Mouse (Mus musculus) ES-Bruce4 (cell line): ENCODE results near the gene Hipk2.

Experiments
- EP300 ChIP-seq: IDR thresholded peaks from 2 replicates; pipeline ENCODE4 v1.6.1; 2011; ENCODE audit warnings: low read depth, low read length; ENCODE audit not compliant: insufficient read depth
- POLR2A ChIP-seq: IDR thresholded peaks from one replicate; pipeline ENCODE4 v1.8.1; 2011; ENCODE audit warnings: low read length; ENCODE audit not compliant: insufficient read depth

- no peak for TF ChIP-seq EP300
- TF ChIP-seq POLR2A: no peak
These were observed 65.9 kb downstream of the Hipk2 start for GRCm38 (mm10) chr6:38810121-38810475.
